Mouse (Mus musculus) inflammation-experienced regulatory T-cells, adult 6 months (primary cell): ENCODE measurements around the gene 1700003E16Rik. TPM values are rescaled to one million over a fixed set of nuclear protein-coding genes. Genes with fewer than 3 reads are reported as not detected.

Source experiments
- ATAC-seq: one replicate; pipeline ENCODE4 v1.8.0; 2017
- polyA plus RNA-seq, 3 experiments: library from polyadenylated mRNA; unstranded; fragments of 100-300 nt; shearing (Covaris generic); gene quantifications; one replicate each; pipeline ENCODE4 v1.2.1; 2017

The 1700003E16Rik gene
- polyA plus RNA-seq, 3 experiments from 2014 or later = not detected

GRCm38 (mm10) chr6:83207361-83208049 is 51.3 kb downstream of the 1700003E16Rik start:
- ATAC-seq = no peak

GRCm38 (mm10) chr6:83208050-83208400 is 51.8 kb downstream of the 1700003E16Rik start:
- ATAC-seq = no peak

- ATAC-seq = no peak
These were observed 54.3 kb downstream of the 1700003E16Rik start for GRCm38 (mm10) chr6:83210495-83210894.

GRCm38 (mm10) chr6:83211526-83211925 is 55.3 kb downstream of the 1700003E16Rik start:
- ATAC-seq = no peak

Other genes starting within 250 kb of the 1700003E16Rik start
- 1 to 10 TPM; 2.4 to 3.6 (median 3.1) TPM for gene Sema4f, start 216.6 kb upstream of the 1700003E16Rik start, polyA plus RNA-seq
- 1 to 10 TPM in 1 of 3 experiments, under 1 TPM in 1, not detected in 1; 0.17 to 1.8 TPM for gene M1ap, start 209.5 kb upstream of the 1700003E16Rik start, polyA plus RNA-seq
- 10 to 100 TPM; 23.6 to 36.1 (median 30.4) TPM for gene Dok1, start 122.9 kb upstream of the 1700003E16Rik start, polyA plus RNA-seq
- gene Loxl3, start 122.2 kb upstream of the 1700003E16Rik start, polyA plus RNA-seq = not detected
- gene Aup1, start 101.9 kb upstream of the 1700003E16Rik start, polyA plus RNA-seq = 100 to 1,000 TPM; 423 to 474 (median 448) TPM
- 10 to 100 TPM; 23.5 to 29.2 (median 28.4) TPM for gene Htra2, start 101.1 kb upstream of the 1700003E16Rik start, polyA plus RNA-seq
- 1 to 10 TPM; 2.1 to 2.7 (median 2.7) TPM for gene Dqx1, start 98.6 kb upstream of the 1700003E16Rik start, polyA plus RNA-seq
- gene Tlx2, start 86.1 kb upstream of the 1700003E16Rik start, polyA plus RNA-seq = not detected
- 10 to 100 TPM; 37.0 to 49.3 (median 49.1) TPM for gene Pcgf1, start 78.5 kb upstream of the 1700003E16Rik start, polyA plus RNA-seq
- gene Lbx2, start 70.0 kb upstream of the 1700003E16Rik start, polyA plus RNA-seq = not detected
- 1 to 10 TPM in 1 of 3 experiments, under 1 TPM in 1, not detected in 1; 0.79 to 3.2 TPM for gene Ccdc142, start 54.8 kb upstream of the 1700003E16Rik start, polyA plus RNA-seq
- 1 to 10 TPM in 2 of 3 experiments, under 1 TPM in 1; 0.82 to 1.1 (median 1.1) TPM for gene Gm42688, start 54.8 kb upstream of the 1700003E16Rik start, polyA plus RNA-seq
- 10 to 100 TPM; 60.0 to 78.3 (median 66.2) TPM for gene Mrpl53, start 47.4 kb upstream of the 1700003E16Rik start, polyA plus RNA-seq
- gene Mogs, start 40.9 kb upstream of the 1700003E16Rik start, polyA plus RNA-seq = 10 to 100 TPM in 2 of 3 experiments, 1 to 10 TPM in 1; 7.7 to 13.3 (median 12.9) TPM
- 10 to 100 TPM; 25.1 to 28.9 (median 28.3) TPM for gene Wbp1, start 34.8 kb upstream of the 1700003E16Rik start, polyA plus RNA-seq
- gene Ino80b, start 31.0 kb upstream of the 1700003E16Rik start, polyA plus RNA-seq = 1 to 10 TPM in 2 of 3 experiments, not detected in 1; 1.0 to 2.8 TPM
- 1 to 10 TPM in 1 of 3 experiments, not detected in 2; 3.7 TPM for gene Rtkn, start 20.9 kb upstream of the 1700003E16Rik start, polyA plus RNA-seq
- gene Wdr54, start within 50 bp of the 1700003E16Rik start, polyA plus RNA-seq = under 1 TPM in 2 of 3 experiments, not detected in 1; 0.19 to 0.48 TPM
- 10 to 100 TPM; 15.5 to 21.0 (median 16.1) TPM for gene Dctn1, start 9.5 kb downstream of the 1700003E16Rik start, polyA plus RNA-seq
- gene Slc4a5, start 63.4 kb downstream of the 1700003E16Rik start, polyA plus RNA-seq = under 1 TPM in 2 of 3 experiments, not detected in 1; 0.49 to 0.59 TPM
- 100 to 1,000 TPM; 129 to 140 (median 134) TPM for gene Mthfd2, start 169.5 kb downstream of the 1700003E16Rik start, polyA plus RNA-seq
- 10 to 100 TPM; 57.7 to 67.7 (median 63.5) TPM for gene Mob1a, start 169.6 kb downstream of the 1700003E16Rik start, polyA plus RNA-seq
- 10 to 100 TPM; 59.4 to 85.5 (median 73.8) TPM for gene Bola3, start 192.7 kb downstream of the 1700003E16Rik start, polyA plus RNA-seq